Mouse (Mus musculus) heart, adult 2 months (tissue): ENCODE data around the gene Rab3gap2.

Experiments
- CTCF ChIP-seq: fragments of 200-600 bp; IDR thresholded peaks from 2 replicates; pipeline ENCODE4 v1.8.1; 2022; ENCODE audit warnings: antibody characterized with exemption, mild to moderate bottlenecking, moderate library complexity
- EP300 ChIP-seq: fragments of 200-500 bp; IDR thresholded peaks from 2 replicates; pipeline ENCODE4 v1.6.1; 2011; ENCODE audit warnings: low read depth, low read length, control low read depth; ENCODE audit not compliant: insufficient read depth

DNA sequence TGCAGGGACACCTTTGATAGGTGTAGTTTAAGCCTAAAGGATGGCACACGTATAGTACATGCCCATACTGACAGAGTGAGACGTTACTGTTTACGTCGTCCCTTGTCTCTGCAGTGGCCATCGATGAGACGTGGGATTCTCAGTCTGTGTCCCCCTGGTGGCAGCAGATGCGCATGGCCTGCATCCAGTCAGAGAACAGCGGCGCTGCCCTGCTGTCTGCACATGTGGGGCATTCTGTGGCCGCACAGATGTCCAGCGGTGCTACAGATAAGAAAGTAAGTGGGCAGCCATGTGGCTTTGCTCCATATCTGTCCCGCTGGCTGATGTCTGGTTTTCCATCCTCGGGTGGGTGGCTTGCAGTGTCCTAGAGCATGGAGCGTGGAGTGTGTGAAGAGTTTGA, 58.6 kb downstream of the Rab3gap2 start:
- peak; percentile 63 for TF ChIP-seq CTCF
- no peak for TF ChIP-seq EP300
